Mouse (Mus musculus): ENCODE results near the gene Lemd1. TPM values are rescaled to one million over a fixed set of nuclear protein-coding genes. Genes with fewer than 3 reads are reported as not detected.

The Lemd1 gene
- total and polyA plus RNA-seq, 3 experiments = not detected

DNA sequence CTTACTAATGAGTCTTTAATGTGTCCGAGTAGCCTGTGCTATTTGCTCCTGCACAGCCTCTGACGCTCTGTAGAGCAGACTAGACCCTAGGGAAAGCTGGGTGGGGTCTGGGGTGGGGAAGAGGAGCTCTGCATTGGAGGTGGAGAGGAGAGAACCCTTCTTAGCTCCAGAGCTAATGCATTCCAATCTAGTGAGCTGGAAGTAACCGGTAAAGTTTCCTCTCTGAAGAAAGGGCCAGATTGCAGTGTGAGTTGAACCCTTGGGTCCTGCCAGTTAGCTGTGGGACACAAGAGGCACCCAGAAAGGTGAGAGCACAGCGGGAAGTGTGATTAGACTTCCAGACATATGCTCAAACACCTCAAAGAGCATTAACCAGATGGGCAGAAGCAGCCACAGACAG, 100.5 kb downstream of the Lemd1 start:
- in situ Hi-C loops (cut with MboI; ENCODE audit: low pct_ligation_motif_present, low pct_unique_long_range_greater_than_20kb, low sequenced_read_pairs) (no loop called here), dilution Hi-C loops (cut with MboI; ENCODE audit: extremely low pct_ligation_motif_present, extremely low pct_unique_long_range_greater_than_20kb, low sequenced_read_pairs) (no loop called here)
- Histone ChIP-seq H3K79me2 (replicated peaks; ENCODE audit: control insufficient read depth, extremely low read depth, insufficient read depth, poor library complexity, severe bottlenecking) (no peaks in the 10 kb centered on the region), H3K36me3 (replicated peaks in 1 of 2; ENCODE audit: control insufficient read depth in 1 of 2, insufficient read depth in 1 of 2, low read length in 1 of 2) (no peaks in the 10 kb centered on the region), H3K9me3 (replicated peaks; ENCODE audit: low read length) (no peaks in the 10 kb centered on the region), H3K27ac (ENCODE audit: insufficient read depth, low read depth) (no peak overlapping the region), H3K4me1 (ENCODE audit: control insufficient read depth in 1 of 2, insufficient read depth in 2 of 2) (peaks cover 7 to 47% of the 10 kb centered on the region in 2 experiments), H3K9ac (ENCODE audit: insufficient read depth, low read depth) (no peak overlapping the region), H3K4me2 (ENCODE audit: insufficient read depth, low read depth, poor library complexity, severe bottlenecking) (no peak overlapping the region), H3K4me3 (replicated peaks in 1 of 3; ENCODE audit: low read depth in 2 of 3, low read length in 2 of 3, poor library complexity in 1 of 3) (no peak overlapping the region), H3K27me3 (replicated peaks) (no peaks in the 10 kb centered on the region)
- no peak for DNase-seq (ENCODE audit: extremely low read depth)
- TF ChIP-seq JUN (IDR thresholded peaks at IDR 0.05; ENCODE audit: insufficient read depth, low read depth, low read length) (no peak), ELF1 (IDR thresholded peaks at IDR 0.05; ENCODE audit: low read depth, low read length) (no peak), PAX5 (IDR thresholded peaks at IDR 0.05; ENCODE audit: low read length) (no peak), CTCF (conservative IDR thresholded peaks at IDR 0.05 in 1 of 2, IDR thresholded peaks at IDR 0.05 in 1 of 2; ENCODE audit: low read depth in 2 of 2, low read length in 2 of 2) (no peak), TBP (conservative IDR thresholded peaks at IDR 0.05; ENCODE audit: low read depth, low read length) (no peak), ZMIZ1 (IDR thresholded peaks at IDR 0.05; ENCODE audit: low read depth, low read length) (no peak), POLR2A (IDR thresholded peaks at IDR 0.05; ENCODE audit: low read depth, low read length) (no peak), RCOR1 (conservative IDR thresholded peaks at IDR 0.05; ENCODE audit: low read depth, low read length) (no peak), ZKSCAN1 (IDR thresholded peaks at IDR 0.05; ENCODE audit: borderline replicate concordance, low read depth, low read length) (no peak), IRF4 (IDR thresholded peaks at IDR 0.05; ENCODE audit: low read depth, low read length) (no peak), JUND (conservative IDR thresholded peaks at IDR 0.05; ENCODE audit: low read depth, low read length) (no peak), KAT2A (IDR thresholded peaks at IDR 0.05; ENCODE audit: insufficient replicate concordance, low read length) (no peak), USF2 (conservative IDR thresholded peaks at IDR 0.05; ENCODE audit: low read depth, low read length) (no peak), RAD21 (IDR thresholded peaks at IDR 0.05; ENCODE audit: low read depth, low read length) (no peak), E2F4 (IDR thresholded peaks at IDR 0.05; ENCODE audit: insufficient replicate concordance, low read depth, low read length) (no peak), SIN3A (IDR thresholded peaks at IDR 0.05; ENCODE audit: low read length) (no peak), UBTF (IDR thresholded peaks at IDR 0.05; ENCODE audit: low read depth, low read length) (no peak)

DNA sequence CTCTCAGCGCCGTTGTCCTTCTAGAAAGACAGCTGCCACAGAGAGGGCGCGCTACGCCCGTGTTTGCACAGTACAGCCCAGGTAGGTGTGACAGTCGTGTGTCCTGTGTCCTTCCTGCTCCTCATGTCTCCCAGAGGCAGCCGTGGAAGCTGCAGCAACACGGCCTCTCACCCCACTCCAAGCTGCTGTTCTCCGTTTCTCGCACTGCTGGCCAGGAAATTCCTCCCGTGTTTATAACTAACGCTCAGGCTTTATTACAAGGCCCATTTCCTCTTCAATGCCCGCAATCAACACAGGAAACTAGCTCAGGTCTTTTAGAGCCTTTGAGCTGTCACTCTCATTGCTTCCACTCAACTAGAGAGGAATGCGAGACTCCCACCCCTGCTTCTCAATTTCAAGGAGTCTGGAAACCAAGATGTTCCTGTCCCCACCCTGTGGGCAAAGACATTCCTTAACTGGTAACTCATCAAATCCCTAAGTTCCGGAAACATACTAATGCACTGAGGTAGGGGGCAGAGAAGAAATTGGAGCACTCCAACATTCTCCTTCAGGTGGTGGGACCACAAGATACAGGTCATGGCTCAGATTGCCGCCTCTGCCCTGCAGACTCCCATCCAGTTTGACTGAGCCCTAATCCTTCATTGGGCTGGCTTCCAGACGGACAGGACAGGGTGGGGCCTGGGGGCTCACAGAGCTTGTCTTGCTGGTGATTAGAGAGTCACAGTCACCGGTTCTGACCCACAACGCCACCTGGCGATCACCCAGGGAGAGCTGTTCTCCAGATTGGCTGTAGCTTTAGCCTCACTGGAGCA, 101.3 kb downstream of the Lemd1 start:
- H3K79me2 ChIP-seq (replicated peaks; ENCODE audit: control insufficient read depth, extremely low read depth, insufficient read depth, poor library complexity, severe bottlenecking) = no peaks in the 10 kb centered on the region
- H3K4me3 ChIP-seq (replicated peaks in 1 of 3; ENCODE audit: low read depth in 2 of 3, low read length in 2 of 3, poor library complexity in 1 of 3) = no peak overlapping the region
- H3K27me3 ChIP-seq (replicated peaks) = no peaks in the 10 kb centered on the region
- H3K4me1 ChIP-seq (ENCODE audit: control insufficient read depth in 1 of 2, insufficient read depth in 2 of 2) = peaks cover 7 to 40% of the 10 kb centered on the region in 2 experiments
- no peak for DNase-seq (ENCODE audit: extremely low read depth)
- in situ Hi-C loops (cut with MboI; ENCODE audit: low pct_ligation_motif_present, low pct_unique_long_range_greater_than_20kb, low sequenced_read_pairs) (no loop called here), dilution Hi-C loops (cut with MboI; ENCODE audit: extremely low pct_ligation_motif_present, extremely low pct_unique_long_range_greater_than_20kb, low sequenced_read_pairs) (no loop called here)
- H3K9ac ChIP-seq (ENCODE audit: insufficient read depth, low read depth) = no peak overlapping the region
- TF ChIP-seq RAD21 (IDR thresholded peaks at IDR 0.05; ENCODE audit: low read depth, low read length) (peak; percentile 19), SMC3 (IDR thresholded peaks at IDR 0.05; ENCODE audit: low read depth, low read length) (peak; percentile 49; the same call in 1 of the 2 replicates), CTCF (conservative IDR thresholded peaks at IDR 0.05 in 1 of 2, IDR thresholded peaks at IDR 0.05 in 1 of 2; ENCODE audit: low read depth in 2 of 2, low read length in 2 of 2) (peak in 1 of 2 experiments; percentile 55; a peak in 2 of 4 replicates), POLR2AphosphoS2 (IDR thresholded peaks at IDR 0.05; ENCODE audit: low read depth, low read length) (no peak)
- H3K4me2 ChIP-seq (ENCODE audit: insufficient read depth, low read depth, poor library complexity, severe bottlenecking) = no peak overlapping the region
- H3K27ac ChIP-seq (ENCODE audit: insufficient read depth, low read depth) = no peak overlapping the region
- H3K9me3 ChIP-seq (replicated peaks; ENCODE audit: low read length) = no peaks in the 10 kb centered on the region
- no peaks in the 10 kb centered on the region for H3K36me3 ChIP-seq (replicated peaks in 1 of 2; ENCODE audit: control insufficient read depth in 1 of 2, insufficient read depth in 1 of 2, low read length in 1 of 2)
